Mouse (Mus musculus): ENCODE data around the gene Txndc15.
A peak's percentile ranks its signal among the peaks of the same experiment; 100 is the strongest.

Txndc15 gene

GRCm38 (mm10) chr13:55730716-55731115 is 16.3 kb downstream of the Txndc15 start:
- no peak for DNase-seq (ENCODE audit: low read depth, low spot score)

- no peak for DNase-seq (ENCODE audit: low read depth, low spot score)
Observed at GRCm38 (mm10) chr13:55732121-55732520, 17.7 kb downstream of the Txndc15 start.

- no peak for DNase-seq (ENCODE audit: low read depth, low spot score)
Observed at GRCm38 (mm10) chr13:55733628-55734502, 19.4 kb downstream of the Txndc15 start.

- no peak for DNase-seq (ENCODE audit: low read depth, low spot score)
Observed at GRCm38 (mm10) chr13:55737885-55738284, 23.4 kb downstream of the Txndc15 start.

GRCm38 (mm10) chr13:55742306-55742705 is 27.9 kb downstream of the Txndc15 start:
- no peak for DNase-seq (ENCODE audit: low read depth, low spot score)

- peak; percentile 67 for DNase-seq (ENCODE audit: low read depth, low spot score)
Observed at GRCm38 (mm10) chr13:55754380-55754779, 39.9 kb downstream of the Txndc15 start.

GRCm38 (mm10) chr13:55756789-55757188 is 42.3 kb downstream of the Txndc15 start:
- peak; percentile 48 for DNase-seq (ENCODE audit: low read depth, low spot score)

- no peak for DNase-seq (ENCODE audit: low read depth, low spot score)
Observed at GRCm38 (mm10) chr13:55757645-55758044, 43.2 kb downstream of the Txndc15 start.

GRCm38 (mm10) chr13:55760576-55760975 is 46.1 kb downstream of the Txndc15 start:
- no peak for DNase-seq (ENCODE audit: low read depth, low spot score)

GRCm38 (mm10) chr13:55761486-55761885 is 47.0 kb downstream of the Txndc15 start:
- DNase-seq (ENCODE audit: low read depth, low spot score) = no peak

- peak; percentile 34 for DNase-seq (ENCODE audit: low read depth, low spot score)
Observed at GRCm38 (mm10) chr13:55774352-55774751, 59.9 kb downstream of the Txndc15 start.

GRCm38 (mm10) chr13:55775056-55775455 is 60.6 kb downstream of the Txndc15 start:
- DNase-seq (ENCODE audit: low read depth, low spot score) = peak; percentile 37
